Mouse (Mus musculus): ENCODE results near the gene Mcur1. TPM values are rescaled to one million over a fixed set of nuclear protein-coding genes. Genes with fewer than 3 reads are reported as not detected.

The Mcur1 gene
- polyA plus RNA-seq, 1 experiment, result 9.2 TPM

- no peak for TF ChIP-seq CTCF (IDR thresholded peaks at IDR 0.05; ENCODE audit: borderline replicate concordance, extremely low read depth, insufficient read depth, insufficient read length)
- TF ChIP-seq POLR2A (IDR thresholded peaks at IDR 0.05; ENCODE audit: borderline replicate concordance, extremely low read depth, insufficient read depth, insufficient read length, poor library complexity, severe bottlenecking), result no peak
- DNase-seq (ENCODE audit: low read depth), result no peak
Measured at GRCm38 (mm10) chr13:43585335-43585734, 25.3 kb upstream of the Mcur1 start.

- peak; percentile 88 for DNase-seq (ENCODE audit: low read depth)
- no peak for TF ChIP-seq POLR2A (IDR thresholded peaks at IDR 0.05; ENCODE audit: borderline replicate concordance, extremely low read depth, insufficient read depth, insufficient read length, poor library complexity, severe bottlenecking)
- no peak for TF ChIP-seq CTCF (IDR thresholded peaks at IDR 0.05; ENCODE audit: borderline replicate concordance, extremely low read depth, insufficient read depth, insufficient read length)
Measured at GRCm38 (mm10) chr13:43583504-43583903, 23.5 kb upstream of the Mcur1 start.

GRCm38 (mm10) chr13:43582961-43583360 is 23.0 kb upstream of the Mcur1 start:
- DNase-seq (ENCODE audit: low read depth), result peak; percentile 74

DNA sequence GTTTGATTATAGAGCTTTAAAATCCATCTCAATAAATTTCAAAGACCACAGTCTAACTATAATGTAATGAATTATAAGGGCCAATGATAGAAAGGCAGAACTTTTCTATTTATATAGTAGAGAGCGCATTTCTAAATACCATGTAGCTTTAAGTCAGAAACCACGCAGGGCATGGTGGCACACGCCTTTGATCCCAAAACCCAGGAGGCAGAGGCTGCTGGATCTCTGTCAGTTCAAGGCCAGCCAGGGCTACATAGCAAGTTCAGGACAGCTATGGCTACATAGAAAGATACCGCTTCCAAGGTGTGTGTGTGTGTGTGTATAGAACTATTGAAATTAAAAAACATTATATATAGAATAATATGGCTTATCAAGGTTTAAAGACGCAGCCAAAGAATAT is 20.7 kb upstream of the Mcur1 start:
- TF ChIP-seq POLR2A (IDR thresholded peaks at IDR 0.05; ENCODE audit: borderline replicate concordance, extremely low read depth, insufficient read depth, insufficient read length, poor library complexity, severe bottlenecking) (no peak), CTCF (IDR thresholded peaks at IDR 0.05; ENCODE audit: borderline replicate concordance, extremely low read depth, insufficient read depth, insufficient read length) (no peak)
- DNase-seq (ENCODE audit: low read depth), result no peak

More at GRCm38 (mm10) chr13:43582961-43583360, 23.0 kb upstream of the Mcur1 start:
- no peak for TF ChIP-seq POLR2A (IDR thresholded peaks at IDR 0.05; ENCODE audit: borderline replicate concordance, extremely low read depth, insufficient read depth, insufficient read length, poor library complexity, severe bottlenecking)
- TF ChIP-seq CTCF (IDR thresholded peaks at IDR 0.05; ENCODE audit: borderline replicate concordance, extremely low read depth, insufficient read depth, insufficient read length), result no peak

- peak; percentile 57 for DNase-seq (ENCODE audit: low read depth)
- no peak for TF ChIP-seq POLR2A (IDR thresholded peaks at IDR 0.05; ENCODE audit: borderline replicate concordance, extremely low read depth, insufficient read depth, insufficient read length, poor library complexity, severe bottlenecking)
- TF ChIP-seq CTCF (IDR thresholded peaks at IDR 0.05; ENCODE audit: borderline replicate concordance, extremely low read depth, insufficient read depth, insufficient read length), result peak; percentile 81
Measured at GRCm38 (mm10) chr13:43579740-43580139, 19.7 kb upstream of the Mcur1 start.

GRCm38 (mm10) chr13:43577766-43578165 is 17.8 kb upstream of the Mcur1 start:
- TF ChIP-seq POLR2A (IDR thresholded peaks at IDR 0.05; ENCODE audit: borderline replicate concordance, extremely low read depth, insufficient read depth, insufficient read length, poor library complexity, severe bottlenecking) (no peak), CTCF (IDR thresholded peaks at IDR 0.05; ENCODE audit: borderline replicate concordance, extremely low read depth, insufficient read depth, insufficient read length) (no peak)
- DNase-seq (ENCODE audit: low read depth), result peak; percentile 78

GRCm38 (mm10) chr13:43577254-43577653 is 17.3 kb upstream of the Mcur1 start:
- peak; percentile 49; the same call in 1 of the 2 replicates for TF ChIP-seq CTCF (IDR thresholded peaks at IDR 0.05; ENCODE audit: borderline replicate concordance, extremely low read depth, insufficient read depth, insufficient read length)
- TF ChIP-seq POLR2A (IDR thresholded peaks at IDR 0.05; ENCODE audit: borderline replicate concordance, extremely low read depth, insufficient read depth, insufficient read length, poor library complexity, severe bottlenecking), result no peak
- DNase-seq (ENCODE audit: low read depth), result no peak

DNA sequence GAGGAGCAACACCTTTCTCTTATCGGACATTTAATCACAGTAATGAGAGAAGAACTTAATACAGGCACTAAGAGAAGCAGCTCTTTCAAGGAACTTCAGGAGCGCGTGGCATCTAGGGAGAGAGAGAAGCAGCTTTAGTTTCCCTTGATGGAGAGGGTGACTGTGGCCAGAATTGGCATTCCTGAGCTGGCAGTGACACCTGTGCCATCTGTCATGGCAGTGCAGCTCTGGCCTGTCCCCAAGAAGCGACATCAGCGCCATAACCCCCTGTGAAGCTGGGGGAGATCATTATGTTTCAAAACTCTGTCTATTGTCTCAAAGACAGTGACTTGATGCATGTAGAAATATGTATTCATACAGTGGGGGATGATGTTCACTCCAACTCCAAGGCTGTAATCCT is 15.4 kb upstream of the Mcur1 start:
- TF ChIP-seq POLR2A (IDR thresholded peaks at IDR 0.05; ENCODE audit: borderline replicate concordance, extremely low read depth, insufficient read depth, insufficient read length, poor library complexity, severe bottlenecking) (no peak), CTCF (IDR thresholded peaks at IDR 0.05; ENCODE audit: borderline replicate concordance, extremely low read depth, insufficient read depth, insufficient read length) (no peak)
- no peak for DNase-seq (ENCODE audit: low read depth)

DNA sequence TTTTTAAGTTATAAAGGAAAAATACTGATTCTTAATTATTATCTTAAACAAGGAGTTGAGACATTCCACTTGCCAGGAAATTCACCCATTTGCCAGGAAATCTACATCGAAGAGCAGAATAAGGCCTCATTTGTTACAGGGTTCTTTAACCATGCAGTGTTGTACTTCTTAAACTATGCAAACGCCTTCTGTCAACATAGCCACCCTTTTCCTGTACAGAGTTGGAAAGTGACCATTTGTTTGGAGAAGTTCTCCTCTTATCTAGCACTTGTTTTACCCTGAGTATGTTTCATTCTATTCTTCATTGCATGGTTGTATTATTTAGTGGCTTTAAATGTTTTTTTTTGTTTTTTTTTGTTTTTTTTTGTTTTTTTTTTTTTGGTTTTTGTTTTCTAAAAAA is 14.0 kb upstream of the Mcur1 start:
- DNase-seq (ENCODE audit: low read depth), result no peak
- TF ChIP-seq POLR2A (IDR thresholded peaks at IDR 0.05; ENCODE audit: borderline replicate concordance, extremely low read depth, insufficient read depth, insufficient read length, poor library complexity, severe bottlenecking), result no peak
- TF ChIP-seq CTCF (IDR thresholded peaks at IDR 0.05; ENCODE audit: borderline replicate concordance, extremely low read depth, insufficient read depth, insufficient read length), result no peak

DNA sequence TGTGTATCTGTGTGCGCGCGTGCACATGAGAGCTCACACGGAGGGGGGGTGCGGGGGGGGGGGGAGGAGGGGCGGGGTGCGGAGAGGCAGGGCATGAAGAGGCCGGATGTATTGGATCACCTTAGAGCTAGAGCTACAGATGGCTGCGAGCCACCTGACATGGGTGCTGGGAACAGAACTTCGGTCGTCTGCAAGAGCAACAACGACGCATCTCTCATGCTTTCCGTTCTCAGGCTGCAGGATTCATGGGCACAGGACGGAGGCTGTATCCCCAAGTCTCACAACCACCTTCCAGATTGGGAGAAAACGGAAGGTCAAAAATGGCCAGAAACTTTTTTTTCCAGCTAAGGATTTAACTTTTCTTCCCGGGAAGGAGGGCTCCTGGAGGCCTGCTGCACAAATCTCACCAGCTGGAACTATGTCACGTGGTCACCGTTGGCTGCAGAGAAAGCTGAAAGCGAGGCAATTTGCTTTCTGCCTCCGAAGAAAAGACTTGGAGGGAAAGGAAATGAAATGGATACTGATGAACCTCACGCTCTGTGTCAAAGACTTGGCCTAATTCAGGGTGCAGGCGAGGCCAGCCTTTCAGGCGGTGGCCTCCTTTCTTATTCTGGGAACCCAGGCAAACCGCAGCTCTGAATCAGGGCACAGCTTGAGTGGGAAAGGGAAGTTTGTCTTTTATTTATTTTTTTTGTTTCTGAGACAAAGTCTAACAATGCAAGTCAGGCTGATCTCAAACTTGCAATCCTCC is 7.3 kb upstream of the Mcur1 start:
- peak; percentile 85 for DNase-seq (ENCODE audit: low read depth)
- TF ChIP-seq POLR2A (IDR thresholded peaks at IDR 0.05; ENCODE audit: borderline replicate concordance, extremely low read depth, insufficient read depth, insufficient read length, poor library complexity, severe bottlenecking) (no peak), CTCF (IDR thresholded peaks at IDR 0.05; ENCODE audit: borderline replicate concordance, extremely low read depth, insufficient read depth, insufficient read length) (no peak)

- no peak for DNase-seq (ENCODE audit: low read depth)
- no peak for TF ChIP-seq CTCF (IDR thresholded peaks at IDR 0.05; ENCODE audit: borderline replicate concordance, extremely low read depth, insufficient read depth, insufficient read length)
- no peak for TF ChIP-seq POLR2A (IDR thresholded peaks at IDR 0.05; ENCODE audit: borderline replicate concordance, extremely low read depth, insufficient read depth, insufficient read length, poor library complexity, severe bottlenecking)
Measured at GRCm38 (mm10) chr13:43566184-43566583, 6.2 kb upstream of the Mcur1 start.

DNA sequence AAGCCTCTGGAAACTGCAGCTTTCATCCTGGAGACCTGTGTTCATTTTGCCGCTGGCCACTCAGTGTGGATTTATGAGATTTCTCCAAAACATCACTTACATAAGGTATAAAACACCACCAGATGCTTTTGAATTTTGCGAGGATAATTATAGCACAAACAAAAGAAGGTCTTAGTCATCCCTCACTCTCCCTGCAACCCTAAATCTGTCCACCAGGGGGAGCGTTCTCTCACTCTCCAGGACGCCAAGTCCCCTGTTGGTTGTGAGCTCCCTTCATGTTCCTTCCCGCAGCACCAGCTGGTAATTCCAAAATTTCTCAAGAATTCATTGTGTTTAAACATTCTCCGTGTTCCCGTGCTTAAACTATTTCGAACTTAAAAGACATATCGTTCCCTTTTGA is 5.4 kb upstream of the Mcur1 start:
- peak; percentile 93 for DNase-seq (ENCODE audit: low read depth)
- peak; percentile 92 for TF ChIP-seq CTCF (IDR thresholded peaks at IDR 0.05; ENCODE audit: borderline replicate concordance, extremely low read depth, insufficient read depth, insufficient read length)
- TF ChIP-seq POLR2A (IDR thresholded peaks at IDR 0.05; ENCODE audit: borderline replicate concordance, extremely low read depth, insufficient read depth, insufficient read length, poor library complexity, severe bottlenecking), result no peak
